8 mouse cellular contexts compared by ENCODE assay signal in genomic region chr2:127608234-127608633, GRCm38 (mm10). TPM values are rescaled to one million over a fixed set of nuclear protein-coding genes. Genes with fewer than 3 reads are reported as not detected.
DNase-seq lines count a peak whose midpoint lies in the region; ATAC-seq lines count a peak whose summit lies in the region.

No protein-coding gene starts in this region.

- H3K27me3 ChIP-seq in heart, embryonic 13.5 days (replicated peaks) = no peaks in the 10 kb centered on the region
- no peaks in the 10 kb centered on the region for H3K27me3 ChIP-seq in heart, embryonic 10.5 days (ENCODE audit: insufficient read depth, poor library complexity, severe bottlenecking)
- no peaks in the 10 kb centered on the region for H3K27me3 ChIP-seq in lung, embryonic 15.5 days

- no peak overlapping the region for H3K4me3 ChIP-seq in heart, embryonic 13.5 days
- H3K4me3 ChIP-seq in heart, embryonic 10.5 days = no peak overlapping the region
- no peak overlapping the region for H3K4me3 ChIP-seq in lung, embryonic 15.5 days

- 52% methylated on average over 3 of the region's 3 CpGs for WGBS in heart, embryonic 13.5 days
- 35% methylated on average over 3 of the region's 3 CpGs for WGBS in heart, embryonic 10.5 days
- WGBS in lung, embryonic 15.5 days = 38% methylated on average over 3 of the region's 3 CpGs

- H3K4me1 ChIP-seq in heart, embryonic 13.5 days = peaks cover 12% of the 10 kb centered on the region
- peaks cover 19% of the 10 kb centered on the region for H3K4me1 ChIP-seq in heart, embryonic 10.5 days
- 0 out of 2 replicates have a peak, but pooled peaks cover 5% of the 10 kb centered on the region for H3K4me1 ChIP-seq in lung, embryonic 15.5 days

- 0 out of 2 replicates have a peak overlapping the region, but pooled peaks have one; percentile 33 for H3K9ac ChIP-seq in heart, embryonic 13.5 days
- H3K9ac ChIP-seq in lung, embryonic 15.5 days = no peak overlapping the region

- no peaks in the 10 kb centered on the region for H3K9me3 ChIP-seq in heart, embryonic 13.5 days
- H3K9me3 ChIP-seq in heart, embryonic 10.5 days = no peaks in the 10 kb centered on the region
- H3K9me3 ChIP-seq in lung, embryonic 15.5 days = no peaks in the 10 kb centered on the region

- H3K4me2 ChIP-seq in heart, embryonic 13.5 days = no peak overlapping the region
- H3K4me2 ChIP-seq in lung, embryonic 15.5 days = no peak overlapping the region

- H3K27ac ChIP-seq in heart, embryonic 13.5 days (replicated peaks) = no peak overlapping the region
- no peak overlapping the region for H3K27ac ChIP-seq in heart, embryonic 10.5 days
- H3K27ac ChIP-seq in lung, embryonic 15.5 days = no peak overlapping the region

- ATAC-seq in heart, embryonic 13.5 days (ENCODE audit: extremely low read depth, insufficient number of reproducible peaks, low FRiP score, low TSS enrichment) = no peak
- peak; percentile 36; the same call in 1 of the 2 replicates for ATAC-seq in lung, embryonic 15.5 days (ENCODE audit: borderline replicate concordance, extremely low read depth, low FRiP score, low TSS enrichment)
- ATAC-seq in activated CD4-positive, CD25-positive, alpha-beta regulatory T cell, adult 4 months = no peak

- peaks cover 29% of the 10 kb centered on the region for H3K36me3 ChIP-seq in heart, embryonic 13.5 days
- peaks cover 30% of the 10 kb centered on the region for H3K36me3 ChIP-seq in heart, embryonic 10.5 days
- peaks cover 24% of the 10 kb centered on the region for H3K36me3 ChIP-seq in lung, embryonic 15.5 days

- DNase-seq in heart, embryonic 10.5 days (ENCODE audit: low spot score) = no peak
- DNase-seq in CD4-positive helper T cell, adult 2 months (ENCODE audit: low read depth, low spot score) = peak; percentile 22
- DNase-seq in c-Kit-positive CD71-positive TER-119-positive erythroid progenitor cells, embryonic 14.5 days (ENCODE audit: low spot score) = peak; percentile 19
- no peak for DNase-seq in T-cell, adult 2 months (ENCODE audit: low spot score)
- no peak for DNase-seq in cerebellum, adult 11 months

RNA-seq across cellular contexts. Expression of gene Mrps5, which starts 21.2 kb away (rescaled TPM):
- polyA plus RNA-seq in heart, embryonic 13.5 days (2015; fragmentation: Nextera tagmentation; extraction: Ambion mirVana) = 123 and 136 TPM in 2 replicates
- polyA plus RNA-seq in heart, embryonic 10.5 days (2016; fragmentation: Nextera tagmentation; extraction: Ambion mirVana) = 155 and 156 TPM in 2 replicates
- 123 and 128 TPM in 2 replicates for polyA plus RNA-seq in lung, embryonic 15.5 days (2015; fragmentation: Nextera tagmentation; extraction: Ambion mirVana)
- 10 to 100 TPM; 94.3 to 98.2 TPM for polyA plus RNA-seq in activated CD4-positive, CD25-positive, alpha-beta regulatory T cell, adult 4 months (2017; shearing (Covaris generic))

RNA-seq across cellular contexts. Expression of gene Zfp661, which starts 21.3 kb away (rescaled TPM):
- 1.8 and 2.5 TPM in 2 replicates for polyA plus RNA-seq in heart, embryonic 13.5 days (2015; fragmentation: Nextera tagmentation; extraction: Ambion mirVana)
- 2.8 and 4.4 TPM in 2 replicates for polyA plus RNA-seq in heart, embryonic 10.5 days (2016; fragmentation: Nextera tagmentation; extraction: Ambion mirVana)
- polyA plus RNA-seq in lung, embryonic 15.5 days (2015; fragmentation: Nextera tagmentation; extraction: Ambion mirVana) = 4.4 TPM in 2 replicates
- 1 to 10 TPM; 1.5 to 2.1 TPM for polyA plus RNA-seq in activated CD4-positive, CD25-positive, alpha-beta regulatory T cell, adult 4 months (2017; shearing (Covaris generic))

RNA-seq across cellular contexts. Expression of gene Mal, which starts 48.3 kb away (rescaled TPM):
- polyA plus RNA-seq in heart, embryonic 13.5 days (2015; fragmentation: Nextera tagmentation; extraction: Ambion mirVana) = 1.6 and 2.0 TPM in 2 replicates
- polyA plus RNA-seq in heart, embryonic 10.5 days (2016; fragmentation: Nextera tagmentation; extraction: Ambion mirVana) = 1.7 and 1.8 TPM in 2 replicates
- 11.2 and 14.3 TPM in 2 replicates for polyA plus RNA-seq in lung, embryonic 15.5 days (2015; fragmentation: Nextera tagmentation; extraction: Ambion mirVana)
- polyA plus RNA-seq in activated CD4-positive, CD25-positive, alpha-beta regulatory T cell, adult 4 months (2017; shearing (Covaris generic)) = not detected

Comparison
In these comparisons a context has a peak if more than half of its experiments do, and no peak if none do; other contexts are left out.
1. DNase-seq: peak in CD4-positive helper T cell, adult 2 months (single experiment) and c-Kit-positive CD71-positive TER-119-positive erythroid progenitor cells, embryonic 14.5 days (single experiment); none in heart, embryonic 10.5 days (single experiment), T-cell, adult 2 months (single experiment) and cerebellum, adult 11 months (single experiment).